Mouse (Mus musculus) embryonic facial prominence, embryonic 11.5 days (tissue): ENCODE results near the gene Rnh1. TPM values are rescaled to one million over a fixed set of nuclear protein-coding genes. Genes with fewer than 3 reads are reported as not detected.

ENCODE experiments used
- ATAC-seq: fragments of 200-750 bp; cut with Nextera tagmentation; replicated peaks from 2 replicates; pipeline ENCODE4 v1.8.0; 2017; ENCODE audit warnings: low read depth; ENCODE audit not compliant: insufficient number of reproducible peaks, low FRiP score, low TSS enrichment
- DNase-seq: peaks from one replicate; pipeline ENCODE4 v3.0.0-alpha.2; 2015; ENCODE audit warnings: low spot score
- H3K27ac ChIP-seq: fragments of 300-500 bp; sonication (generic); replicated peaks from 2 replicates; pipeline ENCODE4 v1.5.1; 2014; ENCODE audit warnings: mild to moderate bottlenecking, low read depth, low read length, control low read depth
- H3K27me3 ChIP-seq: fragments of 300-500 bp; sonication (generic); 2 replicates; pipeline ENCODE4 v1.6.1; 2014; ENCODE audit warnings: mild to moderate bottlenecking, low read length, moderate library complexity, mixed read lengths; ENCODE audit not compliant: control insufficient read depth, insufficient read depth
- H3K36me3 ChIP-seq: fragments of 300-500 bp; sonication (generic); replicated peaks from 2 replicates; pipeline ENCODE4 v1.6.1; 2014; ENCODE audit warnings: low read depth, mild to moderate bottlenecking, low read length, moderate library complexity, mixed read lengths; ENCODE audit not compliant: control insufficient read depth, insufficient read depth
- H3K4me1 ChIP-seq: fragments of 300-500 bp; sonication (generic); 2 replicates; pipeline ENCODE4 v1.6.1; 2014; ENCODE audit warnings: low read length, mixed read lengths; ENCODE audit not compliant: control insufficient read depth, insufficient read depth
- H3K4me2 ChIP-seq: fragments of 300-500 bp; sonication (generic); 2 replicates; pipeline ENCODE4 v1.6.1; 2014; ENCODE audit warnings: low read depth, mild to moderate bottlenecking, control low read depth, low read length, moderate library complexity
- H3K4me3 ChIP-seq: fragments of 300-500 bp; sonication (generic); 2 replicates; pipeline ENCODE4 v1.5.1; 2014; ENCODE audit warnings: low read depth, low read length, control low read depth
- H3K9ac ChIP-seq: fragments of 300-500 bp; sonication (generic); replicated peaks from 2 replicates; pipeline ENCODE4 v1.6.1; 2014; ENCODE audit warnings: mild to moderate bottlenecking, control low read depth, low read length
- H3K9me3 ChIP-seq: fragments of 300-500 bp; sonication (generic); replicated peaks from 2 replicates; pipeline ENCODE4 v1.6.1; 2016; ENCODE audit warnings: mild to moderate bottlenecking, low read length, inconsistent platforms, mixed read lengths; ENCODE audit not compliant: control insufficient read depth
- WGBS: fragments of 180-500 bp; shearing (Covaris S2); extraction: QIAGEN DNeasy Blood & Tissue Kit; methylation state at CpG from one replicate; pipeline ENCODE4 v1.1.7; 2014; 5-methylcytosine and 5-hydroxymethylcytosine counted together
- microRNA counts: library from miRNA; unstranded; fragments of <30 nt; microRNA quantifications from one replicate; lab custom pipeline; 2016
- microRNA-seq: library from miRNA; unstranded; fragments of <30 nt; microRNA quantifications from one replicate; pipeline ENCODE4, GENCODE M21; 2016; ENCODE audit warnings: borderline number of aligned reads
- polyA plus RNA-seq: library from polyadenylated mRNA; unstranded; fragments of >200 nt; fragmentation: Nextera tagmentation; extraction: Ambion mirVana; gene quantifications from 2 replicates; pipeline ENCODE4 v1.2.1, GENCODE M21; 2014

The Rnh1 gene
- polyA plus RNA-seq, 1 experiment from 2014 or later = 82.0 TPM

- 13% methylated on average over 9 of the region's 9 CpGs for WGBS
- no peak for DNase-seq
- Histone ChIP-seq H3K36me3 (no peaks in the 10 kb centered on the region), H3K9ac (no peak within 1 kb of the TSS), H3K27me3 (no peaks in the 10 kb centered on the region; the same call in 1 of the 2 replicates), H3K27ac (no peak within 1 kb of the TSS), H3K4me3 (no peak within 1 kb of the TSS), H3K9me3 (no peaks in the 10 kb centered on the region), H3K4me1 (no peaks in the 10 kb centered on the region), H3K4me2 (no peak within 1 kb of the TSS; the same call in 1 of the 2 replicates)
- no peak for ATAC-seq
Measured at GRCm38 (mm10) chr7:141117636-141118035, 55.0 kb downstream of the Rnh1 start, which contains the start of gene Ano9. Gene Ano9 (minus strand): TSS chr7:141117806.

DNA sequence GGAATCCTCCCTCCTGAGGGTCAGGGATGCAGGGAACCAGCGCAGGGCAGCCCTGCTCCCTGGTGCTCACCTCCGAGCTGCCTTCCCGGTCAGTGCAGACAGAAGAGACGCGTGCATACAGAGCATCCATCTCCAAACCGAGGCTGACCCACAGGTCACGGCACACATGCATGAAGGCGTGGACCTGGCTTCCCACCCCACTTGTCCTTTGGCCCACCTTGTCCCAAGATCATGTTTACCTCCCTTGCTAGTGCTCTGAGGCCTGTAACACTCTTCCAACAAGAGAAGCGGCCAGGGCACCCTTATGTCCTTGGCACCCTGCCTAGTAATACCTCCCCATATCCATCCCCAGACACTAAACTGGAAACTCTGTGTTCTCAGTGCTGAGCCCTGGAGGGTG lies 56.8 kb downstream of the Rnh1 start:
- DNase-seq = no peak
- no peaks in the 10 kb centered on the region for H3K4me1 ChIP-seq
- no peak overlapping the region for H3K9ac ChIP-seq
- no peak overlapping the region for H3K4me3 ChIP-seq
- 92% methylated on average over 9 of the region's 9 CpGs for WGBS
- ATAC-seq = no peak
- no peaks in the 10 kb centered on the region for H3K9me3 ChIP-seq
- no peak overlapping the region for H3K4me2 ChIP-seq
- no peaks in the 10 kb centered on the region for H3K36me3 ChIP-seq
- H3K27me3 ChIP-seq = no peaks in the 10 kb centered on the region; the same call in 1 of the 2 replicates
- no peak overlapping the region for H3K27ac ChIP-seq

MicroRNAs encoded within 50 kb of the gene (microRNA counts, 519-probe panel; counts per million panel counts)
- microRNA mmu-miR-210 (lab: Ali Mortazavi, UCI) = 3,275 counts per million, percentile 44 among the panel's probes with 10 or more counts

Small RNA genes within 50 kb of the gene (microRNA-seq; reads per million reads assigned to microRNA genes)
- 576 reads per million, percentile 65 among the genes with 10 or more reads in this experiment for gene Mir210

Other genes with a start within 250 kb of the Rnh1 start
- gene Pgghg, start 231.5 kb downstream of the Rnh1 start, polyA plus RNA-seq = 12.4 and 14.3 TPM in 2 replicates
- gene Ifitm5, start 222.6 kb downstream of the Rnh1 start, polyA plus RNA-seq = 0.38 and 0.78 TPM in 2 replicates
- not detected in 2 replicates for gene Gm45717, start 216.9 kb downstream of the Rnh1 start, polyA plus RNA-seq
- 595 and 632 TPM in 2 replicates for gene Ifitm2, start 216.9 kb downstream of the Rnh1 start, polyA plus RNA-seq
- gene Ifitm1, start 205.6 kb downstream of the Rnh1 start, polyA plus RNA-seq = 19.9 and 20.1 TPM in 2 replicates
- 29.8 and 36.5 TPM in 2 replicates for gene Ifitm3, start 162.1 kb downstream of the Rnh1 start, polyA plus RNA-seq
- not detected in 2 replicates for gene Ifitm6, start 154.9 kb downstream of the Rnh1 start, polyA plus RNA-seq
- gene Gm17387, start 143.7 kb downstream of the Rnh1 start, polyA plus RNA-seq = not detected in 2 replicates
- 15.8 and 19.4 TPM in 2 replicates for gene B4galnt4, start 111.8 kb downstream of the Rnh1 start, polyA plus RNA-seq
- 3.1 and 3.5 TPM in 2 replicates for gene Pkp3, start 94.6 kb downstream of the Rnh1 start, polyA plus RNA-seq
- 1.6 and 1.8 TPM in 2 replicates for gene Sigirr, start 72.3 kb downstream of the Rnh1 start, polyA plus RNA-seq
- gene Ano9, start 55.1 kb downstream of the Rnh1 start, polyA plus RNA-seq = 1.2 and 1.3 TPM in 2 replicates
- gene Ptdss2, start 50.5 kb downstream of the Rnh1 start, polyA plus RNA-seq = 67.3 and 69.6 TPM in 2 replicates
- 91.4 and 91.7 TPM in 2 replicates for gene Hras, start 21.1 kb upstream of the Rnh1 start, polyA plus RNA-seq
- gene Lrrc56, start 21.3 kb upstream of the Rnh1 start, polyA plus RNA-seq = 8.2 and 8.7 TPM in 2 replicates
- gene Lmntd2, start 41.2 kb upstream of the Rnh1 start, polyA plus RNA-seq = 2.5 and 2.6 TPM in 2 replicates
- gene Rassf7, start 43.0 kb upstream of the Rnh1 start, polyA plus RNA-seq = 33.0 and 34.5 TPM in 2 replicates
- 63.4 and 76.7 TPM in 2 replicates for gene Phrf1, start 55.9 kb upstream of the Rnh1 start, polyA plus RNA-seq
- gene Irf7, start 93.6 kb upstream of the Rnh1 start, polyA plus RNA-seq = 0.46 and 0.66 TPM in 2 replicates
- gene Cdhr5, start 103.9 kb upstream of the Rnh1 start, polyA plus RNA-seq = not detected in 2 replicates
- 4.5 and 6.7 TPM in 2 replicates for gene Sct, start 106.3 kb upstream of the Rnh1 start, polyA plus RNA-seq
- 0.62 and 0.89 TPM in 2 replicates for gene Drd4, start 119.1 kb upstream of the Rnh1 start, polyA plus RNA-seq
- 53.9 and 60.8 TPM in 2 replicates for gene Deaf1, start 154.8 kb upstream of the Rnh1 start, polyA plus RNA-seq
- 24.0 and 26.6 TPM in 2 replicates for gene Tmem80, start 154.9 kb upstream of the Rnh1 start, polyA plus RNA-seq
- gene Eps8l2, start 166.0 kb upstream of the Rnh1 start, polyA plus RNA-seq = 3.4 and 3.5 TPM in 2 replicates
- gene Taldo1, start 219.3 kb upstream of the Rnh1 start, polyA plus RNA-seq = 340 and 364 TPM in 2 replicates
- 44.6 and 51.0 TPM in 2 replicates for gene Gatd1, start 241.3 kb upstream of the Rnh1 start, polyA plus RNA-seq